Mouse (Mus musculus): ENCODE data around the gene 4930523C07Rik.

4930523C07Rik gene

GRCm38 (mm10) chr1:160045971-160046370, 1.8 kb downstream of the 4930523C07Rik start:
- DNase-seq (ENCODE audit: extremely low read depth, low read depth, low spot score): no peak

DNA sequence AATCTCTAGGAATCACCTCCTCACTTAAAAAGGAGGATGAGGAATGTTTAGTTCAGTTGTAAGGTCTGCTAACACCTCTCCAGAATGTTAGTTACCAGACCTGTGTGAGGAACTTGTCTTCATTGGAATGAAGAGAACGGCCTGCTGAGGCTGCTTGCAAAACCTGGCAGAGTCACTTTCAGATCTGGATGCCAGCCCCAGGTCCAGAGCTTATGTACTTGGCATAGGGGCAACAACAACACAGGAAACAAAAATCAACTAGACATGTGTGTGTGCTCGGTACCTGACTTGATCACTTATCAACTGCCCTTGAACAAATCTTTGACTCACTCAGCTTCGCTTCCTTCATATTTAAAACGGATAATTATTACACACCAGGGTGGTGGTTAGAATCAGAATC, 2.6 kb downstream of the 4930523C07Rik start:
- DNase-seq (ENCODE audit: extremely low read depth, low read depth, low spot score): no peak

DNA sequence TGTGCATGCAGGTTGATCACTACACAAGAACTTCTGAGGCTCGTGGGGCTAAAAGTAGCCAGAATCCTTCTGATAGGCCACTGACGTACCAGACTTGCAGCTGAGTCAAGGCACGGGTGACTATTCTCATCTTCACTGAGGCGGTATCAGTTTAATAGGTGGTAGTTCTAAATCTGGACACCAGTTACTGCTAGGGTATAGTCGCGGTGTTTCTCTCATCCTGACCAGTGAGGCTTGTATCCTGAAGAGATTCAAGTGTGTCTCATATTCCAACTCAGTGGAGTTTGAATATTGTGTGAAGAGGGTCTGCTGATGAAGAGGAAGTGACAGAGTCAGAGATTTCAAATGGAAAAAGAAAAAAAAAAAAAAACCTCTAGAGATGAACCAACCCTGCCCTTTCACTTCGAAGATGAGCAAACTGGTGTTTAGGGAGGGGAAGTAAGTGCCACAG, 3.3 kb downstream of the 4930523C07Rik start:
- DNase-seq (ENCODE audit: extremely low read depth, low read depth, low spot score): no peak

- DNase-seq (ENCODE audit: extremely low read depth, low read depth, low spot score): no peak
These were observed 5.1 kb downstream of the 4930523C07Rik start for GRCm38 (mm10) chr1:160049131-160049880.

- DNase-seq (ENCODE audit: extremely low read depth, low read depth, low spot score): no peak
These were observed 6.7 kb downstream of the 4930523C07Rik start for GRCm38 (mm10) chr1:160050898-160051297.

GRCm38 (mm10) chr1:160052556-160053315, 8.6 kb downstream of the 4930523C07Rik start:
- no peak for DNase-seq (ENCODE audit: extremely low read depth, low read depth, low spot score)

DNA sequence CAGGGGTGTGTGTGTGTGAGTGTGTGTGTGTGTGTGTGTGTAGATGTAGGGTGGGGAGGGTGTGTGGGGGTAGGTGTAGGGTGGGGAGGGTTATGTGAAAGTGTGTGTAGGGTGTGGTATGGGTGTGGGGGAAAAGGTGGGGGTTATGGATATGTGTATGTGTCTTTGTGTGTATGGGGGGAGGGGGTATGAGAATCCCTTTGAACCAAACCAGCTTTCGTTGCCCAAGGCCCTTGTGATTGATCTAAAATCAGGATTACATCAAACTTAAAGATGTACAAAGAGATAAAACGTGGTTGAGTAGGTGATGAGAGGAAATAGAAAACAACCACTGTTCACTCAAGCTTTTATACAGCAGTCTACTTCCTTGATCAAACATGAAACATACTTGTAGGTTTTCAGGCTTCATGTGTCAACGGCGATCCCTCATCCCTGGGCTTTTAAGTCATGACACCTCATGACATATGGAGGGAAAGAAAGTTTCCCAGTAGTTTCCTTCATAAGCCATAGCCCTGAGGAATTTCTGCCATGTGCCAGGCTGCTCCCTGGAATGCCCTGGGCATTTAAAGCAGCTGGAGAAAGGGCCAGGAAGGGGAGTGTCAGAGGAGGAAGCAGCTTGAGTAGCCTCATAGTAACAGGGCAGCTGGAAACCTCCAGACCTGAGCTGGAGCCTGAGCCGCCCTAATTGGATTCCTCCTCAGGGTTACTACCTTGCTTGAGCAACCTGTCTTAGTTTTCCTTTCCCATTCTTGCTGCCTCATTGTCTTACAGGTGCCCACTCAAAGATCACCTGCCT, 9.5 kb downstream of the 4930523C07Rik start:
- no peak for DNase-seq (ENCODE audit: extremely low read depth, low read depth, low spot score)

GRCm38 (mm10) chr1:160054366-160055078, 10.3 kb downstream of the 4930523C07Rik start:
- DNase-seq (ENCODE audit: extremely low read depth, low read depth, low spot score): no peak

DNA sequence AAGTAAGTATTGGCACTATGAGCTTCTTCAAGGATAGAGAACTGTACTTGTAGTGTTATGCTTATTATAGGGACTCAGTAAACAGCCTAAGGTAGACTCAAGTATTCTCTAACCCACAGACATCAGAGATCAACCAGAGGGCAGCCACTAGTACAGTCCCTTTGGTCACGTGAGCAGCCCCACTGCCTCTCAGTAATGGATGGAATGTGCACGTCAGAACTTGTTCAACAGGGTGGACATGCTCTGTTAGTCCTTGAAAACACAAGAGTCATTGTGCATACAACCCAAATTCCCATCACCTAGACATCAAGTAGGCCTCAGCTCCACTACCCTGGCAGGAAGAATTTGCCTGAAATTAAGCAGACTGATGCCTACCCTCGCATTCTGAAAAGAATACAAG, 13.5 kb downstream of the 4930523C07Rik start:
- no peak for DNase-seq (ENCODE audit: extremely low read depth, low read depth, low spot score)

DNA sequence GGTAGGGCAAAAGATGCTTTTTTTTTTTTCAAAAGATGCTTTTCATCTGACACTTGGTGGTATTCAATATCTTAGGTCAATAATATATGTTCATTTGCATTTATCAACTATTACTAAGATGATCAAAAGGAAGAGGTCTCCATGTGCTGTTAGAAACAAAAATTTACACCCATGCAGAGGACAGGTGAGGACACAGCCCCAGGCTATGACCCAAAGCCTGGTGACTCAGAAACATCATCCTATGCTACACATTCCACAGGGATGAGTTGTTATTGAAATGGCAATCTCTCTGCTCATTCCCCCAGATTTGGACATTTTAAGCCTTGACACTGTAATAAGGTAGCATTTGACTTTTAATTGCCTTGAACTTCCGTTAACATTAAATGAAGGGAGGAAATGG, 15.7 kb downstream of the 4930523C07Rik start:
- DNase-seq (ENCODE audit: extremely low read depth, low read depth, low spot score): no peak

- DNase-seq (ENCODE audit: extremely low read depth, low read depth, low spot score): no peak
These were observed 16.4 kb downstream of the 4930523C07Rik start for GRCm38 (mm10) chr1:160060542-160060941.

GRCm38 (mm10) chr1:160061321-160061720, 17.1 kb downstream of the 4930523C07Rik start:
- DNase-seq (ENCODE audit: extremely low read depth, low read depth, low spot score): no peak

DNA sequence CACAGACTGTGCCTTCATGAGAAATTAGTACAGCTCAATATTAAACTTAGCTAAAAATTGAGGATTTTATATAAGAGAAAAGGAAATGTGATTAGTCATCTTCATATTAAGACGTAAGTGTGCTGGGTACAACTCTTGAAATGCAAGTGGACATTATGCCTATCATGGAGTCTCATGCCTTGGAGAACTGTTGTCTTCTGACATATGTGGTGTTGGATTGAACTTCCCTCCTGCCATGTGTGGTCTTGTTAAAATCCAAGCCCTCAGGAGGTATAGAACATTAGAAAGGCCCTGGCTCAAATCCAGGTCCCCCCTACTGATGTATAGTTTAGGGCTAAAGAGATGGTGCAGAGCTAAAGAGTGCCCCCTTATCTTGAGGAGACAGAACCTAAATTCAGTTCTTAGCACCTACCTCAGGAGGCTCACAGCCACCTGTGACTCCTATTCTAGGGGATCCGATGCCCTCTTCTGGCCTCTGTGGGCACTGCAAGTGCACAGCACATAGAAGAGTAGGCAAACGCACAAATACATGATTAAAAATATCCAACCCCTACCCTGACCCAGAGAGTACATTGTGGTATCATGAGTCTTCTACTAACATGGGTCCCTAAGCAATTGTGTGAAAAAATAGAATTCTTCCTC, 17.7 kb downstream of the 4930523C07Rik start:
- no peak for DNase-seq (ENCODE audit: extremely low read depth, low read depth, low spot score)

DNA sequence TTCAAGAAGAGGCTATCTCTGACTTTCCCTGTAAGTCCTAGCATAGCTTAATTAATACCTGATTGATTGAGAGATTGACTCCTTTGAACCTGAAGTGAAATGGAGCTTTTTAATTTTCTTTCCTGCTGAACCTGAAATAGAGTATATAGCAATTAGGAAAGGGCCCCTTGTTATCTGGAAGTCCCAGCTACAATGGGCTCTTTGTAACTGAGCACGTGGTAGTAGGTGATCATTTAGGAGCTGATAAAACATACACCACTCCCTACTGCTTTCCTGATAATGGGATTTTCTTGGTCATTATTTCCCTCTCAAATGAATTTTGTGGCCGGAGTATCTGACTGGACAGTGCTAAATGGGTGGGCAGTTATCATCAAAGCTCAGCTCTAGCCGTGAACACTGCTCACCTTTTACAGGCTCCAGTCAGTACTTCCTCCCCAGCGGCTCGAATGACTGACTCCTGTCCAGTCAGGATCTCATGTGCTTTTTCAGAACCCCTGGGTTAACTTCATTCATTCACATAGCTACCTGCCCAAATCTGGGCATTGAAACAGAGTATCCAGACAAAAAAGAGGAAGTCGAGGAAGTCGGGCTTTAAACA, 20.5 kb downstream of the 4930523C07Rik start:
- DNase-seq (ENCODE audit: extremely low read depth, low read depth, low spot score): no peak

DNA sequence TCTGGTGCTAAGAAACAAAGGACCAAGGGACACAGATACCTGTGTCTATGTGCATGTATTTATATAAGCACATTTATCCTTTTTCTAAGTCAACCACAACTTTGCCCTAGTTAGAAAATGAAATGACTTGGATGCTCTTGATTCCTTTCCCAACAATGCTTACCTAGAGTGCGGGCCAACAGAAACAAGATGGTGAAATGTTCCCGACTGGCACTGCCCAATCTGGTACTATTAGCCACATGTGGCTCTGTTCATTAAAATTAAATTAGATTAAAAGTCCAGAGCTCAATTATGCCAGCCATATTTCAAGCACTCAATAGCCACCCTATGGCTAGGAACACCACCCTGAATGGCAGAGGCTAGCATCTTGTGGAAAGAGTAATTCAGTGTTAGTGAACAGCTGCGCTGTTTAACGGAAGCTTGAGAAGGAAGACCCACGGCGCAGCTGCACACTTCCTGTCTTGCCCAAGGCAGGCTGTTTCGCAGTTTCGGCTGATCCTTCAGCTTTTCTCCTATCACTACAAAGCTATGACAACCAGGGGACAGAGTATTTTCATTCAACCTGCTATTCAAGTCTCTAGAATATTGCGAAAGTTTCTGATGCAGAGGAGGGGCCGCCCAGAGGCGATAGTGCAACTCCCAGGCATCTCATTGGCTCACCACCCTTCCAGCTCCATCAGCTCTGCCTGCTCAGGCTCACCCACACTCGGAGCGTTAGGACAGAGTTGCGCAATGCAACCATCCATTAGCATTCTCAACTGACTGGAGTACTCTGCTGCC, 34.9 kb downstream of the 4930523C07Rik start:
- DNase-seq (ENCODE audit: extremely low read depth, low read depth, low spot score): peak; percentile 91

- DNase-seq (ENCODE audit: extremely low read depth, low read depth, low spot score): no peak
These were observed 36.7 kb downstream of the 4930523C07Rik start for GRCm38 (mm10) chr1:160080800-160081436.

DNA sequence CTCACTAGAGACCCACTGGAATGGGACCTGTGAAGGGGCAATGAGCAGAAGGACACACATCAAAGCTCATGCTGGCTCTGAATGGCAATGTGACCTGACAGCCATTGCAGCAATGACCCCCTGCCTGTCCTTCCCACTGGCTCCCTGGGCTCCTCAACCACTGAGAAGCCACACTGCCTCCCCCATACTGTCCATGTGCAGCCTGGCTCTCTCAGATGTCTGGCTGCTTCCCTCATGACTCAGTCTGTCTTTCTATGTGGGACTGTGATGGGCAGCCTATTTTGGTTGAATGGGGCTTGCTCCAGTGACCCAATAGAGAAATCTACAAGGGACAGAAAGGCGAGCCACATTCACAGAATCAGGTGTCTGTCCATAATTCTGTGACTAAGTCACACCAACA, 38.5 kb downstream of the 4930523C07Rik start:
- DNase-seq (ENCODE audit: extremely low read depth, low read depth, low spot score): no peak

- no peak for DNase-seq (ENCODE audit: extremely low read depth, low read depth, low spot score)
These were observed 40.1 kb downstream of the 4930523C07Rik start for GRCm38 (mm10) chr1:160084239-160084638.

GRCm38 (mm10) chr1:160086651-160087050, 42.5 kb downstream of the 4930523C07Rik start:
- DNase-seq (ENCODE audit: extremely low read depth, low read depth, low spot score): no peak

All from fat pad, adult 2 months (tissue).